Mouse (Mus musculus) limb, embryonic 10.5 days (tissue): ENCODE data around the gene Tsen54. TPM values are rescaled to one million over a fixed set of nuclear protein-coding genes. Genes with fewer than 3 reads are reported as not detected.

Experiments
- DNase-seq: peaks from one replicate; pipeline ENCODE4 v3.0.0-alpha.2; 2017; ENCODE audit warnings: low spot score
- H3K27ac ChIP-seq: fragments of 300-500 bp; sonication (generic); 2 replicates; pipeline ENCODE4 v1.5.1; 2016; ENCODE audit warnings: mild to moderate bottlenecking
- H3K27me3 ChIP-seq: fragments of 300-500 bp; sonication (generic); 2 replicates; pipeline ENCODE4 v1.6.1; 2016; ENCODE audit warnings: low read depth, mild to moderate bottlenecking; ENCODE audit not compliant: poor library complexity, severe bottlenecking
- H3K36me3 ChIP-seq: fragments of 300-500 bp; sonication (generic); 2 replicates; pipeline ENCODE4 v1.6.1; 2016; ENCODE audit warnings: mild to moderate bottlenecking, moderate library complexity
- H3K4me1 ChIP-seq: fragments of 300-500 bp; sonication (generic); 2 replicates; pipeline ENCODE4 v1.6.1; 2016
- H3K4me3 ChIP-seq: fragments of 300-500 bp; sonication (generic); 2 replicates; pipeline ENCODE4 v1.5.1; 2016; ENCODE audit warnings: mild to moderate bottlenecking, moderate library complexity
- H3K9me3 ChIP-seq: fragments of 300-500 bp; sonication (generic); replicated peaks from 2 replicates; pipeline ENCODE4 v1.6.1; 2016; ENCODE audit warnings: mild to moderate bottlenecking
- WGBS: fragments of 180-500 bp; shearing (Covaris S2); methylation state at CpG from one replicate; pipeline ENCODE4 v1.1.7; 2016; 5-methylcytosine and 5-hydroxymethylcytosine counted together
- polyA plus RNA-seq: library from polyadenylated mRNA; unstranded; fragments of >200 nt; fragmentation: Nextera tagmentation; extraction: Ambion mirVana; gene quantifications from 2 replicates; pipeline ENCODE4 v1.2.1, GENCODE M21; 2016

Gene Tsen54
- polyA plus RNA-seq, 1 experiment from 2014 or later, result 42.5 TPM

DNA sequence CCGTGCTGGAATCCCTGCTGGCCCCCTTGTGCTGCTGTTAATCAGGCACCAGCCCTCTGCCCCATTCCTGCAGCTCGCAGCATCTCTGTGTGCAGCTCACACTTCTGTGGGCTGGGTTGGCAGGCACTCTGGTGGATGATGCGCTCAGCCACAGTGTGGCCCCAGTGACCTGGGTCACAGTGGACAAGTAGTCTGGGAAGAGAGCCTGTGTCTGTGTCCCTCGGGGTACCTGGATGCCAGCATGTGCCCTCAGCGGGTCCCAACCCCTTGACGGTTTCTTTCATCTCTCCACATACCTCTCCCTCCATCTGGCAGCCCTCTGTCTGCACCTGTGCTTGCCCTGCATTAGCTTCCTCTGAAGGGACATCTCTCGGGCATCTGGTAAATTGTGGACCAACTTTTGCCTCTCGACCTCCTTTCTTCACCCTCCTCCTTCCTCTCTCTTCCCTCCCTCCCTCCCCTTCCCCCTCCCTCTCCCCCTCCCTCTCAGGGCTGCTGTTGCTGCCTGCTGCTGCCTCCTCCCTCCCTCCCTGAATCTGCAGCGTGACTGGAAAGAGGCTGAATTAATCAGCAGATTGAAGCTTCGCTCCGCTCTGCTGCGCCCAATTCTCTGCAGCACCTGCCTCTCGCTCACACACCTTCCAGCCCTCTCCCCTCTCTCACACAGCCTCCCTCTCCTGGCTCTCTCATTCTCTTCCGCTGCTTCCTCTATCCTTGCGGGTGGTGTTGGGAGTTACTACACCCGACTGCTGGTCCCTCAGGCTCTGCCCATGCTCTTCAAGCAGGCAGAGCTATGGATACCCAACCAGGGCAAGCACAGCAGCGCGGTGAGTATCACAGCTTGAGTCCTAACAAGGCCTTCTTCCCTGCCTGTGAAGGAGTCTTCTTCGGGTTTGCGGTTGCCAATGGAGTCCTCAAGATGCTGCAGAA lies 34.1 kb upstream of the Tsen54 start:
- WGBS, result 24% methylated on average over 20 of the region's 20 CpGs
- H3K4me3 ChIP-seq, result peak overlapping the region; percentile 12; the same call in 1 of the 2 replicates
- H3K36me3 ChIP-seq, result peaks cover 32% of the 10 kb centered on the region
- no peaks in the 10 kb centered on the region for H3K9me3 ChIP-seq
- DNase-seq, result peak; percentile 57
- H3K4me1 ChIP-seq, result peaks cover 57% of the 10 kb centered on the region
- peak overlapping the region; percentile 59 for H3K27ac ChIP-seq
- no peaks in the 10 kb centered on the region for H3K27me3 ChIP-seq

- DNase-seq, result no peak
- Histone ChIP-seq H3K9me3 (no peaks in the 10 kb centered on the region), H3K4me3 (no peak overlapping the region), H3K27ac (no peak overlapping the region), H3K27me3 (no peaks in the 10 kb centered on the region), H3K36me3 (peaks cover 68% of the 10 kb centered on the region), H3K4me1 (peaks cover 10% of the 10 kb centered on the region; the same call in 1 of the 2 replicates)
- WGBS, result 80% methylated on average over 6 of the region's 6 CpGs
Measured at GRCm38 (mm10) chr11:115786473-115786872, 28.1 kb upstream of the Tsen54 start.

GRCm38 (mm10) chr11:115789787-115790186 lies 24.7 kb upstream of the Tsen54 start:
- no peak overlapping the region for H3K27ac ChIP-seq
- H3K27me3 ChIP-seq, result no peaks in the 10 kb centered on the region
- no peaks in the 10 kb centered on the region for H3K9me3 ChIP-seq
- no peak for DNase-seq
- peaks cover 93% of the 10 kb centered on the region for H3K36me3 ChIP-seq
- no peaks in the 10 kb centered on the region for H3K4me1 ChIP-seq
- WGBS, result 96% methylated on average over 7 of the region's 7 CpGs
- H3K4me3 ChIP-seq, result no peak overlapping the region

GRCm38 (mm10) chr11:115791919-115792318 lies 22.6 kb upstream of the Tsen54 start:
- no peak overlapping the region for H3K27ac ChIP-seq
- H3K9me3 ChIP-seq, result no peaks in the 10 kb centered on the region
- H3K4me1 ChIP-seq, result no peaks in the 10 kb centered on the region; the same call in 1 of the 2 replicates
- no peaks in the 10 kb centered on the region for H3K27me3 ChIP-seq
- peaks cover 99% of the 10 kb centered on the region for H3K36me3 ChIP-seq
- no peak overlapping the region for H3K4me3 ChIP-seq
- DNase-seq, result no peak
- WGBS, result 96% methylated on average over 16 of the region's 16 CpGs

- 91% methylated on average over 14 of the region's 14 CpGs for WGBS
- Histone ChIP-seq H3K4me1 (no peaks in the 10 kb centered on the region; the same call in 1 of the 2 replicates), H3K4me3 (no peak overlapping the region), H3K27me3 (no peaks in the 10 kb centered on the region), H3K27ac (no peak overlapping the region), H3K9me3 (no peaks in the 10 kb centered on the region), H3K36me3 (peaks cover 99% of the 10 kb centered on the region)
- no peak for DNase-seq
Measured at GRCm38 (mm10) chr11:115792353-115792752, 22.2 kb upstream of the Tsen54 start.

DNA sequence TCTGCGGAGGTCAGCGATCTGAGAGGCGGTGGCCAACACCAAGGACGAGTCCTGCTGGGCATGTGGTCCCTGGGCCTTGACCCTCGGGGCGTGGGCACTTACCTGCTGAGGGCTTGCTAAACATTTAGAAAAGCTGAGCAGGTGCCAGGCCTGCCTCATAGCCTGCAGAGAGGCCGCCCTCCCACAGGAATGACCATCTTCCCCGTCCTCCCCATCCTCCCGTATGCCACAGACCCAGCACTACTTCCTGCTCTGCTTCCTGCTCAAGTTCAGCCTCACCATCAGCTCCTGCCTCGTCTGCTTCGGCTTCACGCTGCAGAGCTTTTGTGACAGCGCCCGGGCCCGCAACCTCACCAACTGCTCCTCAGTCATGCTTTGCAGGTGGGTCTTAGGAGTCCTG lies 17.6 kb upstream of the Tsen54 start:
- Histone ChIP-seq H3K36me3 (peaks cover 100% of the 10 kb centered on the region), H3K9me3 (no peaks in the 10 kb centered on the region)
- no peak for DNase-seq

GRCm38 (mm10) chr11:115797665-115798064 lies 16.9 kb upstream of the Tsen54 start:
- Histone ChIP-seq H3K36me3 (peaks cover 100% of the 10 kb centered on the region), H3K4me3 (no peak overlapping the region), H3K9me3 (no peaks in the 10 kb centered on the region), H3K27me3 (no peaks in the 10 kb centered on the region), H3K4me1 (no peaks in the 10 kb centered on the region; the same call in 1 of the 2 replicates), H3K27ac (no peak overlapping the region)
- 91% methylated on average over 9 of the region's 9 CpGs for WGBS
- DNase-seq, result no peak

More for the DNA sequence above, 17.6 kb upstream of the Tsen54 start:
- H3K4me1 ChIP-seq, result no peaks in the 10 kb centered on the region; the same call in 1 of the 2 replicates
- no peak overlapping the region for H3K4me3 ChIP-seq
- WGBS, result 91% methylated on average over 15 of the region's 15 CpGs
- H3K27ac ChIP-seq, result no peak overlapping the region
- H3K27me3 ChIP-seq, result no peaks in the 10 kb centered on the region

GRCm38 (mm10) chr11:115800981-115801380 lies 13.5 kb upstream of the Tsen54 start:
- no peaks in the 10 kb centered on the region; the same call in 1 of the 2 replicates for H3K4me1 ChIP-seq
- DNase-seq, result no peak
- no peaks in the 10 kb centered on the region for H3K27me3 ChIP-seq
- 93% methylated on average over 18 of the region's 18 CpGs for WGBS
- no peaks in the 10 kb centered on the region for H3K9me3 ChIP-seq
- H3K27ac ChIP-seq, result no peak overlapping the region
- H3K36me3 ChIP-seq, result peaks cover 98% of the 10 kb centered on the region
- no peak overlapping the region for H3K4me3 ChIP-seq

DNA sequence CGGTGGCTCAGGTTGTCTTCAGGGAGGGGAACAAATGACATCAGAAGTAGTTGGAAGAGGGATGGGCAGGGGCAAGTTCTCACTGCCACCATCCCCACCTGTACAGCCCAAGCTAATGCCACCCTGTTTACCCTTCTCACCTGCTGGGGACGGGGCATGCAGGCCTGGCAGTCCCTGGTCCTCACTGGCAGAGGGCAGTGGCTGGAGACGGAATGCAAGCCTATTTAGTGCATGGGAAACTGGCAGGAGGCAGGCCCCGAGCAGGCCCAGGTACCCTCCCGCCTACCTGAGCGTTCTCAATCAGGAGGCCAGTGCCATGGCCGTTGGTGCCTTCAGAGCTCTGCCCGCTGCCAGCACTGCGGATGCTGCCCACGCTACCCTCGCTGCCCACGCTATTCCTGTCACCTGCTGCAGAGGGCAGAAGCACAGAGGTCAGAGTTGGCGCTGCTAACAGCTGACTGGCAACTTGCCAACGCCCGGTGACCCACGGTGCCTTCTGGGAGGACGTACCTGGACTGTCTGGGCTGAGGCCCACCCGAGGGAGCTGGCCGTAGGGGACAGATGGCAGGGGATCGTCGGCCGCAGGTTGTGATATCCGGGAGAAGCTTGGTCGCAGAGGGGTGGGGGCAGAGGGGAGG lies 11.3 kb upstream of the Tsen54 start:
- Histone ChIP-seq H3K4me3 (no peak overlapping the region), H3K36me3 (peaks cover 98% of the 10 kb centered on the region), H3K27me3 (no peaks in the 10 kb centered on the region), H3K27ac (no peak overlapping the region), H3K9me3 (no peaks in the 10 kb centered on the region), H3K4me1 (peaks cover 8% of the 10 kb centered on the region; the same call in 1 of the 2 replicates)
- WGBS, result 95% methylated on average over 24 of the region's 24 CpGs
- DNase-seq, result no peak

- no peak for DNase-seq
- WGBS, result 91% methylated on average over 7 of the region's 7 CpGs
- H3K4me3 ChIP-seq, result no peak overlapping the region
- no peak overlapping the region for H3K27ac ChIP-seq
- no peaks in the 10 kb centered on the region for H3K27me3 ChIP-seq
- peaks cover 26% of the 10 kb centered on the region for H3K4me1 ChIP-seq
- peaks cover 98% of the 10 kb centered on the region for H3K36me3 ChIP-seq
- H3K9me3 ChIP-seq, result no peaks in the 10 kb centered on the region
Measured at GRCm38 (mm10) chr11:115805005-115805404, 9.5 kb upstream of the Tsen54 start.

DNA sequence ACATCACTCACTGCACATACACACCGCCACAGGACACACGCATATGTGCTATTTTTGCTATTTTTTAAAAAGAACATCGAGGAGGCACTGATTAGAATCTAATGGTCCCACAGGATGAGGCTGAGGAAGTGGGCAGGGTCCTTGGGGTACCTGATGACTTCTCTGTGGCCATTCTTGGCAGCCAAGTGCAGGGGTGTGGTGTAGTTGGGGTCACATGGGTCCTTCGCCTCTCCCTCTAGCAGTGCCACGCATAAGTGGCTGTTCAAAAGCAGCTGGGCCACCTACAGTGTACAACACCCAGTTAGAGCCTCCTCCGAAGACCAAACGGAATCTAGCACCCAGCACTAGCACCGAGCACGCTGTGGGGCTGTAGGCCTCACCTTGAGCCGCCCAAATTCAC lies 8.4 kb upstream of the Tsen54 start:
- peaks cover 37% of the 10 kb centered on the region for H3K4me1 ChIP-seq
- WGBS, result 95% methylated on average over 10 of the region's 10 CpGs
- no peak overlapping the region for H3K4me3 ChIP-seq
- no peak for DNase-seq
- no peak overlapping the region for H3K27ac ChIP-seq
- peaks cover 98% of the 10 kb centered on the region for H3K36me3 ChIP-seq
- no peaks in the 10 kb centered on the region for H3K9me3 ChIP-seq
- H3K27me3 ChIP-seq, result no peaks in the 10 kb centered on the region

DNA sequence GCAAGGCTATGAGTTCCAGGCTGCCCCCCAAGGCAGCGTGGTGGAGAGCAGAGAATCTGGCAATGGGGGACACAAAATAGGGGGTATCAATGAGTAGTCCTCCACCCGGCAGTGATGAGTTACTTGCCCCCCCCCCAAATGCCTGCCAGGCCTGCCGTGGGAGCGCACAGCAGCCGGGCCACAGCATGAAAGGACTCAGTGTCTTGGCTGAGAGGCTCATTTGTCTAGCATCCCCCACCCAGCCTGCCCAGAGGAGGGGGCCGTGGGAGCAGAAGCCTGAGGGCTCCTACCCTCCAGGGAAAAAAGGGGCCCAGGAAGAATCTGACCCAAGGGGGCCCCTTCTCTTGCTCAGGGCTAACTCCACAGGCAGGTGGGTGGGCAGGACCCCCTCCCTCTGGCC lies 7.2 kb upstream of the Tsen54 start:
- Histone ChIP-seq H3K4me1 (peaks cover 48% of the 10 kb centered on the region), H3K4me3 (no peak overlapping the region), H3K27me3 (no peaks in the 10 kb centered on the region), H3K27ac (no peak overlapping the region; the same call in 1 of the 2 replicates), H3K36me3 (peaks cover 97% of the 10 kb centered on the region), H3K9me3 (no peaks in the 10 kb centered on the region)
- no peak for DNase-seq
- WGBS, result 93% methylated on average over 6 of the region's 6 CpGs

DNA sequence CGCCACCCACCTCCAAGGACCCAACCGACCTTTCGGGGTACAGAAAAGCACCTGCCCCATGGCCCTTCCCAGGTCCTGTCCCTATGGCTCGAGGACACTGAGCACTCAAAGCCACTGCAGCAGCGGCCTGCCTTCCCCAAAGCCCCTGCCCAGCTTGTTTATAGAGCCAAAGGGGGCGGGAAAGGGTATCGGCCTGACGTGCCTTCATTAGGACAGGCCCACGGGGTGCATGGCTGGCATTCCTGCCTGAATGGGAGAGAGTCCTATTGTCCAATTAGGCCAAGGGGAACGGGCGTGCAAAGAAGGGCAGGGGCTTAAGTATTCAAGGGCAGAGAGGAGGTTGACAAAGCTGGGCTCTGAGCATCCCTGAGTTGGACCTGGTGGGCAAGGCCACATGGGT lies 6.6 kb upstream of the Tsen54 start:
- DNase-seq, result no peak
- peaks cover 55% of the 10 kb centered on the region for H3K4me1 ChIP-seq
- H3K4me3 ChIP-seq, result no peak overlapping the region
- WGBS, result 81% methylated on average over 11 of the region's 11 CpGs
- H3K27ac ChIP-seq, result peak overlapping the region; percentile 27; the same call in 1 of the 2 replicates
- no peaks in the 10 kb centered on the region for H3K9me3 ChIP-seq
- H3K36me3 ChIP-seq, result peaks cover 91% of the 10 kb centered on the region
- H3K27me3 ChIP-seq, result no peaks in the 10 kb centered on the region
